Mouse (Mus musculus) forebrain, embryonic 14.5 days (tissue): ENCODE data around the gene Irx1. TPM values are rescaled to one million over a fixed set of nuclear protein-coding genes. Genes with fewer than 3 reads are reported as not detected.
A peak's percentile ranks its signal among the peaks of the same experiment; 100 is the strongest.

ENCODE experiments used
- ATAC-seq: fragments of 200-750 bp; cut with Nextera tagmentation; 2 replicates; pipeline ENCODE4 v1.8.0; 2017; ENCODE audit warnings: mild to moderate bottlenecking, moderate library complexity
- DNase-seq: peaks from one replicate; pipeline ENCODE4 v3.0.0-alpha.2; 2015; ENCODE audit warnings: low spot score
- H3K27ac ChIP-seq: fragments of 300-500 bp; sonication (generic); 2 replicates; pipeline ENCODE4 v1.5.1; 2014; ENCODE audit warnings: low read depth, mild to moderate bottlenecking, control low read depth, low read length, moderate library complexity
- H3K27me3 ChIP-seq: fragments of 300-500 bp; sonication (generic); replicated peaks from 2 replicates; pipeline ENCODE4 v1.6.1; 2014; ENCODE audit warnings: low read length, control low read depth, mixed read lengths; ENCODE audit not compliant: control insufficient read depth, insufficient read depth
- H3K36me3 ChIP-seq: fragments of 300-500 bp; sonication (generic); 2 replicates; pipeline ENCODE4 v1.6.1; 2014; ENCODE audit warnings: low read length, control low read depth; ENCODE audit not compliant: control insufficient read depth, insufficient read depth
- H3K4me1 ChIP-seq: fragments of 300-500 bp; sonication (generic); 2 replicates; pipeline ENCODE4 v1.6.1; 2014; ENCODE audit warnings: antibody characterized with exemption, low read length, control low read depth; ENCODE audit not compliant: control insufficient read depth, insufficient read depth
- H3K4me2 ChIP-seq: fragments of 300-500 bp; sonication (generic); 2 replicates; pipeline ENCODE4 v1.6.1; 2014; ENCODE audit warnings: mild to moderate bottlenecking, control low read depth, low read length
- H3K4me3 ChIP-seq: fragments of 300-500 bp; sonication (generic); 2 replicates; pipeline ENCODE4 v1.5.1; 2014; ENCODE audit warnings: low read depth, low read length, control low read depth
- H3K9ac ChIP-seq: fragments of 300-500 bp; sonication (generic); 2 replicates; pipeline ENCODE4 v1.6.1; 2014; ENCODE audit warnings: mild to moderate bottlenecking, low read length, control low read depth, moderate library complexity
- H3K9me3 ChIP-seq: fragments of 300-500 bp; sonication (generic); replicated peaks from 2 replicates; pipeline ENCODE4 v1.6.1; 2016; ENCODE audit warnings: low read length, control low read depth, mixed read lengths; ENCODE audit not compliant: control insufficient read depth
- WGBS: fragments of 180-500 bp; shearing (Covaris S2); extraction: QIAGEN DNeasy Blood & Tissue Kit; methylation state at CpG from one replicate; pipeline ENCODE4 v1.1.7; 2014; 5-methylcytosine and 5-hydroxymethylcytosine counted together
- polyA plus RNA-seq: library from polyadenylated mRNA; unstranded; fragments of >200 nt; fragmentation: Nextera tagmentation; extraction: Ambion mirVana; gene quantifications from 2 replicates; pipeline ENCODE4 v1.2.1, GENCODE M21; 2014

Irx1 gene
- polyA plus RNA-seq, 1 experiment from 2014 or later, result 0.32 TPM

- peak; percentile 6 for DNase-seq
- ATAC-seq, result no peak
- WGBS, result under 1% methylated on average over 18 of the region's 18 CpGs
- H3K27me3 ChIP-seq, result peaks cover 83% of the 10 kb centered on the region
- H3K9ac ChIP-seq, result no peak overlapping the region
- no peak overlapping the region for H3K4me3 ChIP-seq
- no peaks in the 10 kb centered on the region for H3K9me3 ChIP-seq
- no peak overlapping the region for H3K27ac ChIP-seq
- H3K4me2 ChIP-seq, result no peak overlapping the region
- H3K4me1 ChIP-seq, result peaks cover 11% of the 10 kb centered on the region
- H3K36me3 ChIP-seq, result no peaks in the 10 kb centered on the region
These were observed 6.4 kb downstream of the Irx1 start for GRCm38 (mm10) chr13:71957147-71957546.

DNA sequence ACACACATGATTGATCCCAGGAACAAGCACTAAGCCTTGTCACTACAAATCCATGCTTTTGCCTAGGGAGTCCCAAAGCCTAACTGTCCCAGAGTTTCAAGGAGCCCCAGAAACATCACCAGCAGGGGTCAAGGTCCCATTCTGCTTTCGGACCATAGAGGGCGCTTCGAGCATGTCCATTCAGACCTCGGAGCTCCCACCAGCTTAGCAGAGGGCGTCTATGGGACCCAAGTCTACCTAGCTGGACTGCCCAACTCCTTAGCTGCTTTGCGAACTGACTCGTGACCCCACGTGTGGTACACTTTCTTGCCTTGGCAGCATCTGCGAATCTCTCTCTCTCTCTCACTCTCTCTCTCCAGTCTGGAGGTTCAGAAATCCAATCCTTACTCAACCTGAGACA lies 7.0 kb downstream of the Irx1 start:
- Histone ChIP-seq H3K4me2 (no peak overlapping the region), H3K27ac (no peak overlapping the region), H3K9me3 (no peaks in the 10 kb centered on the region), H3K27me3 (peaks cover 80% of the 10 kb centered on the region), H3K9ac (no peak overlapping the region), H3K4me1 (peaks cover 14% of the 10 kb centered on the region), H3K4me3 (no peak overlapping the region), H3K36me3 (no peaks in the 10 kb centered on the region)
- ATAC-seq (no peak), DNase-seq (peak; percentile 55)
- under 1% methylated on average over 9 of the region's 9 CpGs for WGBS

- H3K4me2 ChIP-seq, result no peak overlapping the region
- ATAC-seq (peak; percentile 21; the same call in 1 of the 2 replicates), DNase-seq (peak; percentile 56)
- H3K9ac ChIP-seq, result no peak overlapping the region
- no peak overlapping the region for H3K4me3 ChIP-seq
- no peaks in the 10 kb centered on the region for H3K36me3 ChIP-seq
- peaks cover 12% of the 10 kb centered on the region for H3K4me1 ChIP-seq
- peaks cover 44% of the 10 kb centered on the region for H3K27me3 ChIP-seq
- H3K27ac ChIP-seq, result no peak overlapping the region
- WGBS, result 56% methylated on average over 11 of the region's 11 CpGs
- no peaks in the 10 kb centered on the region for H3K9me3 ChIP-seq
These were observed 11.6 kb downstream of the Irx1 start for GRCm38 (mm10) chr13:71951966-71952365.

- Histone ChIP-seq H3K4me2 (no peak overlapping the region), H3K9ac (no peak overlapping the region), H3K27me3 (peaks cover 23% of the 10 kb centered on the region), H3K4me3 (no peak overlapping the region), H3K4me1 (peaks cover 12% of the 10 kb centered on the region), H3K27ac (no peak overlapping the region), H3K36me3 (no peaks in the 10 kb centered on the region), H3K9me3 (no peaks in the 10 kb centered on the region)
- no peak for DNase-seq
- 78% methylated on average over 5 of the region's 5 CpGs for WGBS
- no peak for ATAC-seq
These were observed 13.7 kb downstream of the Irx1 start for GRCm38 (mm10) chr13:71949859-71950258.

GRCm38 (mm10) chr13:71910361-71910760 lies 53.2 kb downstream of the Irx1 start:
- ATAC-seq, result no peak
- H3K4me3 ChIP-seq, result no peak overlapping the region
- H3K9ac ChIP-seq, result no peak overlapping the region
- H3K27me3 ChIP-seq, result no peaks in the 10 kb centered on the region
- no peak overlapping the region for H3K27ac ChIP-seq
- no peaks in the 10 kb centered on the region for H3K9me3 ChIP-seq
- H3K4me2 ChIP-seq, result no peak overlapping the region
- DNase-seq, result no peak
- H3K4me1 ChIP-seq, result no peaks in the 10 kb centered on the region
- 85% methylated on average over 3 of the region's 3 CpGs for WGBS
- no peaks in the 10 kb centered on the region for H3K36me3 ChIP-seq
